In the genomic region with DNA sequence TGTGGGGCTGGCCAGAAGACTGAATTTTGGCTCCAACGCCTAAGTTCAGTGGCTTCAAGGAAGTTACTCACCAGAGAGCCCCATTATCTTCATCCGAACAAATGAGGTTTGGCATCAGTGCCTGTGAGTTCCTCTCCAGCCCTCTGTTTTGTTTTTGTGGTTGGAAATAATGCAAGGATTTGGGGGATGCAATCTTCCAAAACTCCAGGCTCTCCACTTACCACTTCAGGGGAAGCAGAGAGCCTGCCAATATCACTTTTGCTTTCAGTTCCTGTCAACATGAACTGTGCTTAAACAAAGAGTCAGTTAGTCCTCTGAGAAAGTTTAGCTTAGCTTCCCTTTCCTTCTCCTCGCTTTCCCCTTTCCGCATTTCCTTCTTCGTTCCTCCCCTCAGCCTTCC, we compare ENCODE assay signal across 10 mouse cellular contexts.
DNase-seq lines count a peak whose midpoint lies in the region; ATAC-seq and TF ChIP-seq lines count a peak whose summit lies in the region.
"Had no signal": no experiment of that assay in that cellular context is flagged by ENCODE, and none has a peak within 500 bp of the region (broad histone marks: within the 10 kb centered on the region; RNA-seq: fewer than 3 reads in every experiment).

No protein-coding gene starts in this region.

- 42% methylated on average over 5 of the region's 5 CpGs for WGBS in stomach, embryonic 15.5 days
- WGBS in stomach, postnatal 0 days = 54% methylated on average over 5 of the region's 5 CpGs
- 56% methylated on average over 5 of the region's 5 CpGs for WGBS in lung, embryonic 15.5 days
- 55% methylated on average over 5 of the region's 5 CpGs for WGBS in stomach, embryonic 16.5 days
- 82% methylated on average over 5 of the region's 5 CpGs for WGBS in midbrain, embryonic 14.5 days

- DNase-seq in stomach, postnatal 0 days (ENCODE audit: low spot score) = no peak
- peak; percentile 58 for DNase-seq in fibroblast of lung, adult 2 months (ENCODE audit: low read depth)
- no peak for DNase-seq in midbrain, embryonic 14.5 days
- no peak for DNase-seq in cerebellum, postnatal 36 days
- DNase-seq in frontal cortex, postnatal 25 days (ENCODE audit: low spot score in 2 of 2) = no peak
- DNase-seq: thymus, adult 18-20 months had no signal

- peak overlapping the region; percentile 59; the same call in 1 of the 2 replicates for H3K27ac ChIP-seq in stomach, embryonic 15.5 days
- H3K27ac ChIP-seq in stomach, postnatal 0 days (replicated peaks) = no peak overlapping the region
- peak overlapping the region; percentile 41 for H3K27ac ChIP-seq in lung, embryonic 15.5 days
- H3K27ac ChIP-seq in stomach, embryonic 16.5 days (ENCODE audit: low read length) = peak overlapping the region; percentile 5; the same call in 1 of the 2 replicates
- no peak overlapping the region for H3K27ac ChIP-seq in midbrain, embryonic 14.5 days (replicated peaks; ENCODE audit: low read depth, low read length)
- H3K27ac ChIP-seq: midbrain, embryonic 10.5 days had no signal

- H3K4me1 ChIP-seq in stomach, embryonic 15.5 days = no peaks in the 10 kb centered on the region
- H3K4me1 ChIP-seq in stomach, postnatal 0 days (replicated peaks; ENCODE audit: control insufficient read depth, insufficient read depth) = no peaks in the 10 kb centered on the region
- H3K4me1 ChIP-seq in lung, embryonic 15.5 days = peaks cover 9% of the 10 kb centered on the region; the same call in 1 of the 2 replicates
- H3K4me1 ChIP-seq in stomach, embryonic 16.5 days (ENCODE audit: control insufficient read depth, insufficient read depth, low read length) = 0 out of 2 replicates have a peak, but pooled peaks cover 2% of the 10 kb centered on the region
- no peaks in the 10 kb centered on the region for H3K4me1 ChIP-seq in midbrain, embryonic 14.5 days (ENCODE audit: control insufficient read depth, insufficient read depth, low read length)

- no peak overlapping the region for H3K9ac ChIP-seq in stomach, embryonic 15.5 days
- no peak overlapping the region for H3K9ac ChIP-seq in stomach, postnatal 0 days (ENCODE audit: low read length)
- H3K9ac ChIP-seq in lung, embryonic 15.5 days = no peak overlapping the region
- no peak overlapping the region for H3K9ac ChIP-seq in stomach, embryonic 16.5 days (ENCODE audit: low read length)
- H3K9ac ChIP-seq in midbrain, embryonic 14.5 days (replicated peaks; ENCODE audit: low read length) = no peak overlapping the region

- no peak overlapping the region for H3K4me3 ChIP-seq in stomach, embryonic 15.5 days (replicated peaks)
- H3K4me3 ChIP-seq in stomach, postnatal 0 days (ENCODE audit: low read depth, low read length) = no peak overlapping the region
- no peak overlapping the region for H3K4me3 ChIP-seq in lung, embryonic 15.5 days
- H3K4me3 ChIP-seq in stomach, embryonic 16.5 days (replicated peaks; ENCODE audit: low read length) = no peak overlapping the region
- H3K4me3 ChIP-seq in midbrain, embryonic 14.5 days (replicated peaks; ENCODE audit: low read depth, low read length) = no peak overlapping the region
- H3K4me3 ChIP-seq: midbrain, embryonic 10.5 days had no signal

- no peaks in the 10 kb centered on the region for H3K9me3 ChIP-seq in stomach, embryonic 15.5 days
- H3K9me3 ChIP-seq in stomach, postnatal 0 days (ENCODE audit: control insufficient read depth, low read length) = no peaks in the 10 kb centered on the region
- no peaks in the 10 kb centered on the region for H3K9me3 ChIP-seq in lung, embryonic 15.5 days
- no peaks in the 10 kb centered on the region for H3K9me3 ChIP-seq in stomach, embryonic 16.5 days (replicated peaks; ENCODE audit: control insufficient read depth, low read length)
- no peaks in the 10 kb centered on the region; the same call in 1 of the 2 replicates for H3K9me3 ChIP-seq in midbrain, embryonic 14.5 days (ENCODE audit: control insufficient read depth, low read length)
- H3K9me3 ChIP-seq: midbrain, embryonic 10.5 days had no signal

- TF ChIP-seq CTCF in stomach, postnatal 0 days (IDR thresholded peaks at IDR 0.05; ENCODE audit: low read depth) = no peak

- no peaks in the 10 kb centered on the region for H3K27me3 ChIP-seq in stomach, embryonic 15.5 days (replicated peaks)
- no peaks in the 10 kb centered on the region for H3K27me3 ChIP-seq in stomach, postnatal 0 days (ENCODE audit: control insufficient read depth, insufficient read depth, low read length)
- no peaks in the 10 kb centered on the region for H3K27me3 ChIP-seq in lung, embryonic 15.5 days
- no peaks in the 10 kb centered on the region for H3K27me3 ChIP-seq in stomach, embryonic 16.5 days (ENCODE audit: control insufficient read depth, insufficient read depth, low read length)
- no peaks in the 10 kb centered on the region for H3K27me3 ChIP-seq in midbrain, embryonic 14.5 days (ENCODE audit: control insufficient read depth, insufficient read depth, low read length)

- no peak for ATAC-seq in stomach, embryonic 15.5 days (ENCODE audit: insufficient read depth, low FRiP score, low read depth)
- ATAC-seq in stomach, postnatal 0 days (ENCODE audit: low FRiP score, low TSS enrichment) = no peak
- no peak for ATAC-seq in lung, embryonic 15.5 days (ENCODE audit: borderline replicate concordance, extremely low read depth, low FRiP score, low TSS enrichment)
- ATAC-seq in stomach, embryonic 16.5 days (ENCODE audit: insufficient read depth, low FRiP score) = no peak
- ATAC-seq in midbrain, embryonic 14.5 days (ENCODE audit: low FRiP score, low TSS enrichment) = no peak

- TF ChIP-seq EP300 in stomach, postnatal 0 days (optimal IDR thresholded peaks at IDR 0.05) = no peak

- no peak overlapping the region for H3K4me2 ChIP-seq in stomach, embryonic 15.5 days
- no peak overlapping the region; the same call in 1 of the 2 replicates for H3K4me2 ChIP-seq in stomach, postnatal 0 days (replicated peaks; ENCODE audit: low read depth)
- H3K4me2 ChIP-seq in lung, embryonic 15.5 days = no peak overlapping the region
- H3K4me2 ChIP-seq in stomach, embryonic 16.5 days (ENCODE audit: low read depth, low read length) = no peak overlapping the region
- no peak overlapping the region for H3K4me2 ChIP-seq in midbrain, embryonic 14.5 days (ENCODE audit: low read length)

- H3K36me3 ChIP-seq in stomach, embryonic 15.5 days = no peaks in the 10 kb centered on the region
- H3K36me3 ChIP-seq in stomach, postnatal 0 days (ENCODE audit: control insufficient read depth, insufficient read depth, low read length) = no peaks in the 10 kb centered on the region
- H3K36me3 ChIP-seq in lung, embryonic 15.5 days = no peaks in the 10 kb centered on the region
- no peaks in the 10 kb centered on the region for H3K36me3 ChIP-seq in stomach, embryonic 16.5 days (ENCODE audit: control insufficient read depth, insufficient read depth, low read length)
- no peaks in the 10 kb centered on the region for H3K36me3 ChIP-seq in midbrain, embryonic 14.5 days (ENCODE audit: control insufficient read depth, insufficient read depth, low read length)
- H3K36me3 ChIP-seq: midbrain, embryonic 10.5 days had no signal

Comparison
In these comparisons a context has a peak if more than half of its experiments do, and no peak if none do; other contexts are left out.
1. H3K27ac ChIP-seq: peak in stomach, embryonic 15.5 days (single experiment), lung, embryonic 15.5 days (single experiment) and stomach, embryonic 16.5 days (single experiment); none in stomach, postnatal 0 days (single experiment) and midbrain, embryonic 14.5 days (single experiment).